8 mouse cellular contexts compared by ENCODE assay signal in genomic region chr3:84813436-84814156, GRCm38 (mm10). TPM values are rescaled to one million over a fixed set of nuclear protein-coding genes. Genes with fewer than 3 reads are reported as not detected.
DNase-seq lines count a peak whose midpoint lies in the region; ATAC-seq and TF ChIP-seq lines count a peak whose summit lies in the region.

No protein-coding gene starts in this region.

- peak overlapping the region; percentile 98 for H3K4me3 ChIP-seq in heart, adult 2 months
- H3K4me3 ChIP-seq in limb, embryonic 15.5 days, result peak overlapping the region; percentile 76
- peak overlapping the region; percentile 97 for H3K4me3 ChIP-seq in stomach, embryonic 16.5 days (replicated peaks; ENCODE audit: low read length)

- intact Hi-C loops in heart, adult 2 months (cut with DNase I), result loop anchor here (5.0 kb wide), 2 partner anchors 34 to 74 kb away; no protein-coding TSS in a partner anchor

- peaks cover 2% of the 10 kb centered on the region; the same call in 1 of the 2 replicates for H3K36me3 ChIP-seq in heart, adult 2 months (ENCODE audit: control insufficient read depth, insufficient read depth, low read length)
- no peaks in the 10 kb centered on the region for H3K36me3 ChIP-seq in limb, embryonic 15.5 days
- no peaks in the 10 kb centered on the region for H3K36me3 ChIP-seq in stomach, embryonic 16.5 days (ENCODE audit: control insufficient read depth, insufficient read depth, low read length)

- WGBS in heart, adult 2 months, result 3% methylated on average over 29 of the region's 29 CpGs
- 1% methylated on average over 29 of the region's 29 CpGs for WGBS in limb, embryonic 15.5 days
- WGBS in stomach, embryonic 16.5 days, result 1% methylated on average over 29 of the region's 29 CpGs

- H3K27me3 ChIP-seq in heart, adult 2 months (ENCODE audit: control insufficient read depth, insufficient read depth, low read length), result no peaks in the 10 kb centered on the region
- no peaks in the 10 kb centered on the region for H3K27me3 ChIP-seq in limb, embryonic 15.5 days
- no peaks in the 10 kb centered on the region for H3K27me3 ChIP-seq in stomach, embryonic 16.5 days (ENCODE audit: control insufficient read depth, insufficient read depth, low read length)

- H3K9ac ChIP-seq in heart, adult 2 months (ENCODE audit: low read depth, low read length), result peak overlapping the region; percentile 75
- peak overlapping the region; percentile 62 for H3K9ac ChIP-seq in limb, embryonic 15.5 days
- H3K9ac ChIP-seq in stomach, embryonic 16.5 days (ENCODE audit: low read length), result peak overlapping the region; percentile 87

- H3K4me2 ChIP-seq in limb, embryonic 15.5 days, result peak overlapping the region; percentile 80
- H3K4me2 ChIP-seq in stomach, embryonic 16.5 days (ENCODE audit: low read depth, low read length), result peak overlapping the region; percentile 83

- TF ChIP-seq EP300 in heart, adult 2 months (IDR thresholded peaks at IDR 0.05; ENCODE audit: insufficient read depth, low read depth, low read length), result no peak

- H3K4me1 ChIP-seq in heart, adult 2 months (ENCODE audit: control insufficient read depth, insufficient read depth, low read length), result no peaks in the 10 kb centered on the region; the same call in 1 of the 2 replicates
- H3K4me1 ChIP-seq in limb, embryonic 15.5 days, result peaks cover 21% of the 10 kb centered on the region
- peaks cover 17% of the 10 kb centered on the region for H3K4me1 ChIP-seq in stomach, embryonic 16.5 days (ENCODE audit: control insufficient read depth, insufficient read depth, low read length)

- H3K9me3 ChIP-seq in limb, embryonic 15.5 days, result no peaks in the 10 kb centered on the region
- H3K9me3 ChIP-seq in stomach, embryonic 16.5 days (replicated peaks; ENCODE audit: control insufficient read depth, low read length), result no peaks in the 10 kb centered on the region

- peak; percentile 56 for ATAC-seq in erythroblast, adult 5-6 weeks (replicated peaks; ENCODE audit: low FRiP score, poor library complexity, severe bottlenecking)
- no peak for ATAC-seq in limb, embryonic 15.5 days (ENCODE audit: insufficient number of reproducible peaks, low FRiP score, low TSS enrichment, low read depth)
- peak; percentile 34 for ATAC-seq in stomach, embryonic 16.5 days (ENCODE audit: insufficient read depth, low FRiP score)

- H3K79me2 ChIP-seq in heart, adult 2 months (replicated peaks; ENCODE audit: control insufficient read depth, insufficient read depth, low read length), result peaks cover 7% of the 10 kb centered on the region; the same call in 1 of the 2 replicates

- DNase-seq in heart, adult 2 months, result no peak
- no peak for DNase-seq in heart, adult 8-10 months (ENCODE audit: low spot score)
- peak; percentile 27 for DNase-seq in CD4-positive, CD25-positive, alpha-beta regulatory T cell, adult 2 months (ENCODE audit: low read depth, low spot score)
- no peak for DNase-seq in cerebellum, adult 11-12 months
- DNase-seq in urinary bladder, postnatal 4 days (ENCODE audit: low spot score in 2 of 2), result no peak

- peak overlapping the region; percentile 89 for H3K27ac ChIP-seq in heart, adult 2 months
- peak overlapping the region; percentile 97 for H3K27ac ChIP-seq in limb, embryonic 15.5 days
- H3K27ac ChIP-seq in stomach, embryonic 16.5 days (ENCODE audit: low read length), result peak overlapping the region; percentile 98

- TF ChIP-seq POLR2A in heart, adult 2 months (IDR thresholded peaks at IDR 0.05; ENCODE audit: insufficient read depth, low read depth, low read length), result no peak

- no peak for TF ChIP-seq CTCF in heart, adult 2 months (IDR thresholded peaks at IDR 0.05)

RNA-seq across cellular contexts. Expression of gene Fbxw7, which starts 1.5 kb away (rescaled TPM):
- total RNA-seq in heart, adult 2 months (2021), result 10 to 100 TPM; 42.8 to 44.9 TPM
- polyA plus RNA-seq in heart, adult 2 months (2012; rRNA removed), result 14.3 and 34.5 TPM in 2 replicates
- total RNA-seq in heart, adult 8-10 months (2022), result 10 to 100 TPM; 40.0 to 44.7 (median 41.3) TPM
- total RNA-seq in erythroblast, adult 5-6 weeks (2015; ENCODE audit: low replicate concordance), result 0.77 and 4.8 TPM in 2 replicates
- total RNA-seq in erythroblast, adult 5-6 weeks (2017; ENCODE audit: low replicate concordance), result 7.5 and 8.4 TPM in 2 replicates
- 11.4 and 13.6 TPM in 2 replicates for polyA plus RNA-seq in limb, embryonic 15.5 days (2015; fragmentation: Nextera tagmentation; extraction: Ambion mirVana)
- polyA plus RNA-seq in stomach, embryonic 16.5 days (2015; fragmentation: Nextera tagmentation; extraction: Ambion mirVana), result 12.4 and 12.9 TPM in 2 replicates

Comparison
In these comparisons a context has a peak if more than half of its experiments do, and no peak if none do; other contexts are left out.
1. RNA of gene Fbxw7, which starts 1.5 kb away (total RNA-seq): 42.8 to 44.9 TPM in heart, adult 2 months and 40.0 to 44.7 TPM in heart, adult 8-10 months; 0.77 to 8.4 TPM in erythroblast, adult 5-6 weeks; every median in the first group is over 4 times any median in the second.
2. Peak in every context shown above with its lines, with median percentiles within 50 percentile points of each other: H3K27ac ChIP-seq, H3K4me3 ChIP-seq and H3K9ac ChIP-seq.